Mouse (Mus musculus) adrenal gland, postnatal 14 days (tissue): ENCODE data around the gene Foxj3. TPM values are rescaled to one million over a fixed set of nuclear protein-coding genes. Genes with fewer than 3 reads are reported as not detected.

Experiments used
- total RNA-seq: library from RNA; stranded (reverse); gene quantifications from 2 replicates; pipeline ENCODE4 v1.2.3, GENCODE M21; 2021

Gene Foxj3
- total RNA-seq, 1 experiment from 2014 or later, result 26.9 TPM

Other genes starting within 250 kb of the Foxj3 start
- gene Ybx1, start 242.4 kb upstream of the Foxj3 start, total RNA-seq, result 620 and 697 TPM in 2 replicates
- 19.9 and 23.8 TPM in 2 replicates for gene Ppih, start 216.5 kb upstream of the Foxj3 start, total RNA-seq
- gene Ccdc30, start 121.5 kb upstream of the Foxj3 start, total RNA-seq, result 8.4 and 9.7 TPM in 2 replicates
- 36.5 and 41.5 TPM in 2 replicates for gene Ppcs, start 114.6 kb upstream of the Foxj3 start, total RNA-seq
- 1.1 and 1.6 TPM in 2 replicates for gene Zmynd12, start 114.2 kb upstream of the Foxj3 start, total RNA-seq
- 0.22 and 0.79 TPM in 2 replicates for gene Rimkla, start 44.4 kb upstream of the Foxj3 start, total RNA-seq
- 8.8 and 10.7 TPM in 2 replicates for gene Frg2f1, start 2.5 kb downstream of the Foxj3 start, total RNA-seq
- not detected in 2 replicates for gene Guca2a, start 100.7 kb downstream of the Foxj3 start, total RNA-seq
- gene Guca2b, start 122.0 kb downstream of the Foxj3 start, total RNA-seq, result not detected in 2 replicates
- 9.4 and 10.0 TPM in 2 replicates for gene Hivep3, start 196.8 kb downstream of the Foxj3 start, total RNA-seq